Mouse (Mus musculus): ENCODE results near the gene Gtsf1.
"Not testable (repeated sequence)": the region's sequence is repeated elsewhere in the genome, so short reads cannot be mapped to it uniquely, and the experiment has no call there.

Gene Gtsf1

GRCm38 (mm10) chr15:103430241-103430640 is at the start of gene Gtsf1:
Gtsf1 (minus strand) TSS chr15:103430470.
- DNase-seq (ENCODE audit: low spot score), result no peak

GRCm38 (mm10) chr15:103479080-103479606 is 48.9 kb upstream of the Gtsf1 start:
- DNase-seq (ENCODE audit: low spot score), result no peak

DNA sequence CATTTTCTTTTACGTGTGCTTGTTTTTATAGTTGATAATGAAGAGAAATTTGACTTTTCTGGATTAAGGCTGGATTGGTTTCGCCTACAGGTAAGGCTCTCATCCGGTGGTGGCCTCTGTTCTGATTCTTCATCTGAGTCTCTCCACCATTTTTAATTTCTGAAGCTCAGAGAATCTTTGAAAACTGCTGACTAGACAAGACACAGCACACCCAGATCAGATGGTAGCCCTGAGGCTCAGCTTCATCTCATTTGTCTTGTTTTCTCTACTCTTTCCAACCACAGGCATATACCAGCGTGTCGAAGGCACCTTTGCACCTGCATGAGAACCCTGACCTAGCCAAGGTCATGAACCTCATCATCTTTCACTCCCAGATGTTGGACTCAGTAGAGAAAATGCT is 43.5 kb upstream of the Gtsf1 start:
- no peak for DNase-seq (ENCODE audit: low spot score)

- DNase-seq (ENCODE audit: low spot score), result no peak
Observed at GRCm38 (mm10) chr15:103473182-103473581, 42.9 kb upstream of the Gtsf1 start.

DNA sequence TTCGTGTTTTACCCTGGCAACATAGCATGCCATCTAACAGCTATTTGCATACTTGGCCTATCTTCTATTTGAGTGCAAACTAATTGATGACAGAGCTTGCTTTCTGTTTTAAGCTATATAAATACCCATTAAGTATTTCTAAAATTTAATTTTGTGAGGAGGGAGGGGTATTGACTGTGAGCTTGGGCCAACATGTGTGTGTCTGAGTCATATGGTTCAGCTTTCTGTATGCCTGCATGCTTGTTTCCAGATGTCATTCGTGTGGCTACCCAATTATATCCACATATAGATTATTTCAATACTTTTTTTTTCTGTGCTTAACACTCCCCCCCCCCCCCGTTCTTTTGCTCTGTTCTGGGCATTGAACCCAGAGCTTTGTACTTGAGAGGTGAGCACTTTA is 42.0 kb upstream of the Gtsf1 start:
- no peak for DNase-seq (ENCODE audit: low spot score)

- no peak for DNase-seq (ENCODE audit: low spot score)
Observed at GRCm38 (mm10) chr15:103471488-103472194, 41.4 kb upstream of the Gtsf1 start.

GRCm38 (mm10) chr15:103462539-103463261 is 32.4 kb upstream of the Gtsf1 start:
- no peak for DNase-seq (ENCODE audit: low spot score)

DNA sequence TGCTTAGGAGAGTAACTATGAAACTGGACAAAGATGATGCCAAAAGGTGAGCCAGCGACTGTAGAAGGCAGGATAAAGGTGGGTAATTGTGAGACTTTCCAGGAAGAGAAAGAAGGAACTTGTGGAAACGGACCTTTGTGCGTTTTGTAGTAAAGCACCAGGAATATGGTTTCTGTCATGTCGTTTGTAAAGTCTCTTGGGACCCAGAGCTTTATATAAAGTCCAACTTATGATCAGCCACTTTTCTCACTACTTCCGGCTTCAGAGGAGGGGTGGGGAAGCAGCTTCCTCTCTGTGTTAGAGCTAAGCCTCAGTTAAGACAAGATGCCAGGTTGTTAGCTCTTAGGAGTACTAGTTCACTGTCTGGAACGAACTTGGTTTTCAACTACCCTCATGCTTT is 24.2 kb upstream of the Gtsf1 start:
- no peak for DNase-seq (ENCODE audit: low spot score)

DNA sequence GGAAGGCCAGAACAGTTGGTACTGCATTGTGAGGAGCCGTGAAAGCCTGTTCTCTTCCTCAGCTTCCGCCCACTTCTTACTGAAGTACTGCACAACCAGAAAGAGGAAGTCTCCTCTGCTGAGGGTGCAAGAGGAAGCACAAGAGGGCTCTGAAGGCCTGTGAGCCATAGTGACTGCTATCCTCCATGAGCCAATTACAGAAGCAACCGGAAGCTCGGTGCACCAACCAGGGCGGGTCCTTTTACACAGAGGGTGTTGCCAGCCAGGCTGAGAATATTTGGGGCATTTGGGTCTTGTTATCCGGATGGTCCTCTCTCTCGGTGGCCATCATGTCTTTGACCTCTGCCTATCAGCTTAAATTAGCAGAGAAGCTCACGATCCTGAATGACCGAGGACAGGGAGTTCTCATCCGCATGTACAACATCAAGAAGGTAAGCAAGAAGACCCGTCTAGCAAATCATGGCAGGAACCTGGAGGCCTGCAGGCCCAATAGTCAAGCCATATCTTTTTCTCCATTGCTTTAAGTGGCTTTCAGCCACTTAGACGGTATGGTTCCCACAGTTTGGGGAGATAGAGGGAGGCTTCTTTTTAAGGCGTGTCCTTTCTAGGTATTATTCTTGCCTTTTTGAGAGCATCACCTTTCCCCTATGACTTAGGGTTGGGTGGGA is 23.4 kb upstream of the Gtsf1 start, which contains the start of gene Nckap1l:
Gene Nckap1l (plus strand): TSS at position 244 of the 668 bp plus-strand sequence.
- DNase-seq (ENCODE audit: low spot score), result no peak

DNA sequence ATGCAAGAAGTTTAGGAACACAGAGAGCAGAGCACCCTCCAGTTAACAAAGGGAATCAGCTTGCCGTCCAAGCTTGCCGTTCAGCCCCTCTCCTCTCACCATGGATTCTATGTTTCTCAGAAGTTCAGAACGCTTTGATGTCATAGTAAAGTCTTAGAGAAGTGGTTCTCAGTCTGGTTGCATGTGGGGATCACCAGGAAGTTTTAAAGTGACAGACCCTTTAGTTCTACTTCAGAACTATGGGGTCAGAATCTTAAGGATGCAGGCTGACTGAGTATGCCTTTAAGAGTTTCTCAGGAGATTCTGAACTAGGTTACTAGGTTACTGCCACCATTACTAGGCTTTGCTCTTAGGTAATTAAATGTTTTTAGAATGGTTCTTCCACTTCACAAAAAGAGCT is 18.1 kb upstream of the Gtsf1 start, which contains the start of gene Gtsf2:
Gene Gtsf2 (minus strand): TSS at position 101 of the 400 bp plus-strand sequence.
- no peak for DNase-seq (ENCODE audit: low spot score)

DNA sequence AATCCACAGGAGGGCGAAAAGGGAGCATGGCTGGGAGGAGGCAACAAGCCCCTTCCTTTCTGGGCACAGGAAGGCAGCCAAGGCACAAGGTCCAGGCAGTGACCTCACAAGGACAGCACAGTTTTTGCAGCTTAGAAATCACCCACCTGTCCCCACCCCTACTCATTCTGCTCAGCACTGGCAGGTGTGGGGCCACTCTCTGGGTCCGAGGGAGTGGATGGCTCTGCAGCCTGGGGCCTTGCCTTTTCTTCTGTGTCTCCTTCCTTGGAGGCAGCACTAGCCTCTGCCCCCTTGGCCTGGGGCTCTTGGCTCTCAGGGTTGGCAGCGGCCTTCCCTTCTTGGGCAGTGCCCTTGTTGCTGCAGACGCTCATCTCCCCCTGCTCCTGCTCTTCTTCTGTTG is 15.7 kb upstream of the Gtsf1 start:
- not testable (repeated sequence) for DNase-seq (ENCODE audit: low spot score)

DNA sequence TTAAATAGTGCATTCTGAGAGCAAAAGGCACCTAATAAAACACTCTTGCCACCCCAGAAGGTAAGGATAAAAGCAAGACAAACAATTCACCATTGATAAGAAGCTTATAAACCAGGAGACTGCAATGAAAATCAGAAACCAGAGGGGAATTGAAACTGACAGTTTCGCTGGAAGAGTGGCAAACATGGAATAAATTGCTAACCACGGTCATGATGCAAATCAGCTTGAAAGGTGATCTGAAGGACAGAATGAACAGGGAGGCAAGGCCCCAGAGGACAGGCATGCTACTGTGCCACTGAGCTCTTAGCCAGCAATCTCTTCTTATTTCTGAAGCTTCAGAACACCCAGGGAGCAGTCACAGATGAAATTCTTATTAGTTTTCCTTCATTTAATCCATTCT is 3.3 kb downstream of the Gtsf1 start:
- DNase-seq (ENCODE audit: low spot score), result no peak

DNA sequence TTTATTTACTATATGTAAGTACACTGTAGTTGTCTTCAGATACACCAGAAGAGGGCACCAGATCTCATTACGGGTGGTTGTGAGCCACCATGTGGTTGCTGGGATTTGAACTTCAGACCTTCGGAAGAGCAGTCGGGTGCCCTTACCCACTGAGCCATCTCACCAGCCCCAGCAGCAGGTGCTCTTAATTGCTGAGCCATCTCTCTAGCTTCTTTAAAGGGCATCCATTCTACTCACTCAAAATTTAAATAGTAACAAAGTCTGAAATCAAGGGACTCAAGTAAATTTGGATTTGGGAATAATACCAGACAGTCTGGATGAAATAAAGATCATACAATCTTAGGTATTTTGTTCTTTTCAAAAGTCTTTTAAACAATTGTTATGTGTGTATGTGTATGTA is 24.7 kb downstream of the Gtsf1 start:
- not testable (repeated sequence) for DNase-seq (ENCODE audit: low spot score)

DNA sequence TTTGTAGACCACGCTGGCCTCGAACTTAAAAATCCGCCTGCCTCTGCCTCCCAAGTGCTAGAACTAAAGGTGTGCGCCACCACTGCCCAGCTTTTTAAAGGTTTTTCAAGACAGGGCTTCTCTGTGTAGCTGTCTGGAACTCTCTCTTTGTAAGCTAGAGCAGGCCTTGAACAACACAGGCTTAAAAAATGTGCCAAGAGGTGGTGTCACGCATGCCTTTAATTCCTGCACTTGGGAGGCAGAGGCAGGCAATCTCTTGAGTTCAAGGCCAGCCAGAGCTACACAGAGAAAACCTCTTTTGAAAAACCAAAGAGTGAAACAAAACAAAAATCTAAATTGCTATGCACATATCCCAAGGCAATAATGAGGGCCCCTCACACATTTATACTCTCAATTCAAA is 28.9 kb downstream of the Gtsf1 start:
- DNase-seq (ENCODE audit: low spot score), result no peak

- no peak for DNase-seq (ENCODE audit: low spot score)
Observed at GRCm38 (mm10) chr15:103393577-103393976, 36.7 kb downstream of the Gtsf1 start.

DNA sequence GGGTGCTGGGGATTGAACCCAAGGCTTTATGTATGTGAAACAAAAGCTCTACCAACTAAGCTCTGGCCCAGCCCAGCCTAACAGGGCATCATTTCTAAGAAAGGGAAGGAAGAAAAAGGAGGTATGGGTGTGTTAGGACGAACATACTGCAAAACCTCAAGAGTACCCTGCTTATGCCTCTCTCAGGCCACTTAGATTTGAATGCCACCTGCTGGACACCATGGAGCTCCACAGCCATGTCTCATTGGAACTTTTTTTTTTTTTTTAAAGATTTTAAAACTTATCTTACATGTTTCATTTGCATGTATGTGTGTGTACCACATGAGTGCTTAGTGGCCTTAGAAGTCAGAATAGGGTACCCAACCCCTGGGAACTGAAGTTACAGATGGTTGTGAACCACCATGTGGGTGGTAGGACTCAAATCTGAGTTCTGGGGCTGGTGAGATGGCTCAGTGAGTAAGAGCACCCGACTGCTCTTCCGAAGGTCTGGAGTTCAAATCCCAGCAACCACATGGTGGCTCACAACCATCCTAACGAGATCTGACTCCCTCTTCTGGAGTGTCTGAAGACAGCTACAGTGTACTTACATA is 41.6 kb downstream of the Gtsf1 start:
- DNase-seq (ENCODE audit: low spot score), result no peak

DNA sequence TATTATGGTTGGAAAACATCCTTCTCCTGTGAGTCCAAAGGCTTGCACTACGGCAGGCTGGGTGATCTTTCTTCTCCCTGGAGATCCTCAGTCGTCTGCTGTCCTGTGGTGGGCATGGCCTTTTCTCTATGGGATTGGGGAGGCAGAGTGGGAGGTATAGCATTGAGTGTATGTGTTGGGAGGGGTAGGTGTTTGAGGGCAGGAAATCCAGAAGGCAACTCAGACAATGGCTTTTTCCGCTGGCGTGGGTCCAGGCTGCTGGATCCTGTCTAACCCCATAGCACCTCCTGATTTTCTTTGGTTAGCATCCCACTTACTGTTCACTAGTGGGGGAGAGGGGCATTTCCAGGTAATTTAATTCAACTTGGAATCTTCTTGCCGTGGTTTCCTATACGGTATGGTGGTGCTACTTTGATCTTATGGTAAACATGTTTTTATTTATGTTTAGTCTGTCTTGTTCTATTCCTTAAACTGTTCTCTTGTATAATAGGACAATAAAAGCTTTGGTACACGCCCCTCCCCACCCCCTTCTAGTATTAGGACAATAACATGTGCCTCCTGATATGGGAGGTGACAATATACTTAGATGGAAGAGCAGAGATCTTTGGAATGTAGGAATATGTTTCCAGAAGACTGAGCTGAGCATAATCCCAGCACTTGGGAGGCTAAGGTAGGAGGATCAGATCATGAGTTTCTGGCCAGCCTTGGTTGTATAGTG is 46.3 kb downstream of the Gtsf1 start:
- no peak for DNase-seq (ENCODE audit: low spot score)

DNA sequence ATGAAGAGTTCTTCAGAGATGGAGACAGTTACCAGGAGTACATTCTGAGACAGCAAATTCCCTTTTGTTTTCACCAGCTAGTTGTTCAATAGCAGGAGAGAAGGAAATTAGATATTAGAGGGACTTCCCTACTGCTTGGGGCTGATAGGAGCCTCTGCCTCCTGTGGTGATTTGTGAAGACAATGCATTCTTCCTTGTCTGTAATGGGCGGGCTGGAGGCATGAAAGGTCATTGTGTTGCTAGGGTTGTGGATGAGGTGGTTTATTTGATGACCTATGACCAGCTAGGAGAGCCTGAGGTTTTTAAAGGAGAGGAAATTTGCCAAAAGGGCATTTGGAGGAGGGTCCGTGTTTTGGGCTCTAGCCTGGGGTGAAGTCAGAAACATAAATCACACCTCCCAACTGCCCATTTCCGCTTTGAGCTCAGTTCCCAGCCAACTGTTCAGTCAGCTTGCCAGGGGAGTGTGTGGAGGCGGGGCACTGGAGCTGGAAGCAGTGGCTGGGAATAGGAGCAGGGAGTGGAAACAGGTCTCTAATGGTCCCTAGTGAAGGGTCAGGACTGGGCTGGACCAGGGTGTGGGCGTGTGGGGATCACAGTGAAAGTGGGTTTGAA is 47.4 kb downstream of the Gtsf1 start:
- DNase-seq (ENCODE audit: low spot score), result no peak

GRCm38 (mm10) chr15:103382075-103382474 is 48.2 kb downstream of the Gtsf1 start:
- DNase-seq (ENCODE audit: low spot score), result no peak

DNA sequence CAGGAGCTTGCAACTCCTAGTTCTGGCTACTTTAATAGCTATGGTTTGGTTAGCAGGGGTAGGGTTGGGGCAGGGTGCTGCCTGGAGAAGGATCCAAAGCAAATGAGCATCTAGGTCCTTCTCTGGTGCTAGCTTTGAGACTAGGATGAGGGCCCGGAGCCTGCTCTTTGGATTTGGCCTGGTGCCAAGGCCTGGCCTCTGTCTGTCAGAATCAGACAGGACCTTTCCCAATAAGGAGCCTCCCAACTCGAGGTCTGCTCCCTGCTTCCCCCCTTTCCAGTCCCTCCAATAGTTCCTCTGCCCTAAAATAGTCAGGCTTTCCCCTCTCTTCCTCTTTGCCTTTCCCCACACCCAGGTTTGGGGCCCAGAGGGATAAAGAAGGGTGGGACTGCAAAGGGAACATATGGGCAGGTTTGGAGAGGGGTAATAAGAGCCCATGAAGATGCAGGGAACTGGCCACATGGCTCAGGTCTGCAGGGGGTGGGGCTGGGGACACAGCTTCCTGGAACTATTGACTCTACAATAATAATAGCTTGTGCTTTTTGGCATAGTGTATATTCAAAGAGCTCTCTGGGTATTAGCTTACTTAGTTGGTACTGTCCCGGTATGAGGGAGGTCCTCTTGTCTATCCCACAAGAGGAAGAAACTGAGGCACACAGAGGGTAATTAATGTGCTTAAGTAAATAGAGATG is 51.5 kb downstream of the Gtsf1 start:
- DNase-seq (ENCODE audit: low spot score), result no peak
